Mouse (Mus musculus) intestine, postnatal 0 days (tissue): Measurements from ENCODE around the gene Pik3ip1. TPM values are rescaled to one million over a fixed set of nuclear protein-coding genes. Genes with fewer than 3 reads are reported as not detected.

Source experiments
- ATAC-seq: fragments of 200-750 bp; cut with Nextera tagmentation; 2 replicates; pipeline ENCODE4 v1.8.0; 2017; ENCODE audit warnings: mild to moderate bottlenecking, moderate TSS enrichment, moderate library complexity
- H3K27ac ChIP-seq: fragments of 300-500 bp; sonication (generic); 2 replicates; pipeline ENCODE4 v1.5.1; 2014; ENCODE audit warnings: mild to moderate bottlenecking, low read depth, low read length, moderate library complexity
- H3K27me3 ChIP-seq: fragments of 300-500 bp; sonication (generic); replicated peaks from 2 replicates; pipeline ENCODE4 v1.6.1; 2014; ENCODE audit warnings: low read length, mixed read lengths; ENCODE audit not compliant: control insufficient read depth, insufficient read depth
- H3K36me3 ChIP-seq: fragments of 300-500 bp; sonication (generic); 2 replicates; pipeline ENCODE4 v1.6.1; 2014; ENCODE audit warnings: mild to moderate bottlenecking, moderate library complexity; ENCODE audit not compliant: control insufficient read depth, insufficient read depth
- H3K4me1 ChIP-seq: fragments of 300-500 bp; sonication (generic); replicated peaks from 2 replicates; pipeline ENCODE4 v1.6.1; 2014; ENCODE audit warnings: antibody characterized with exemption, low read length, mixed read lengths; ENCODE audit not compliant: control insufficient read depth, insufficient read depth
- H3K4me2 ChIP-seq: fragments of 300-500 bp; sonication (generic); replicated peaks from 2 replicates; pipeline ENCODE4 v1.6.1; 2014; ENCODE audit warnings: low read depth, mild to moderate bottlenecking, moderate library complexity
- H3K4me3 ChIP-seq: fragments of 300-500 bp; sonication (generic); 2 replicates; pipeline ENCODE4 v1.5.1; 2014; ENCODE audit warnings: low read depth, low read length
- H3K9ac ChIP-seq: fragments of 300-500 bp; sonication (generic); 2 replicates; pipeline ENCODE4 v1.6.1; 2014; ENCODE audit warnings: mild to moderate bottlenecking, low read depth, low read length
- H3K9me3 ChIP-seq: fragments of 300-500 bp; sonication (generic); 2 replicates; pipeline ENCODE4 v1.6.1; 2016; ENCODE audit warnings: mixed run types; ENCODE audit not compliant: control insufficient read depth
- CTCF ChIP-seq: sonication (generic); IDR thresholded peaks from 2 replicates; pipeline ENCODE4 v1.5.1; 2016; ENCODE audit warnings: low read depth, mild to moderate bottlenecking, control low read depth, antibody characterized with exemption, moderate library complexity
- WGBS: fragments of 180-500 bp; shearing (Covaris S2); extraction: QIAGEN DNeasy Blood & Tissue Kit; methylation state at CpG from one replicate; pipeline ENCODE4 v1.1.7; 2014; 5-methylcytosine and 5-hydroxymethylcytosine counted together
- polyA plus RNA-seq: library from polyadenylated mRNA; unstranded; fragments of >200 nt; fragmentation: Nextera tagmentation; extraction: Ambion mirVana; gene quantifications from 2 replicates; pipeline ENCODE4 v1.2.1, GENCODE M21; 2015

The Pik3ip1 gene
- polyA plus RNA-seq, 1 experiment from 2014 or later = 6.5 TPM

GRCm38 (mm10) chr11:3334141-3334710, 4.0 kb downstream of the Pik3ip1 start:
- Histone ChIP-seq H3K9me3 (no peaks in the 10 kb centered on the region), H3K4me3 (no peak overlapping the region), H3K27me3 (no peaks in the 10 kb centered on the region), H3K9ac (no peak overlapping the region), H3K4me2 (no peak overlapping the region), H3K36me3 (no peaks in the 10 kb centered on the region), H3K4me1 (no peaks in the 10 kb centered on the region; the same call in 1 of the 2 replicates), H3K27ac (no peak overlapping the region)
- TF ChIP-seq CTCF = no peak
- no peak for ATAC-seq
- WGBS = 91% methylated on average over 11 of the region's 11 CpGs

GRCm38 (mm10) chr11:3334711-3335316, 4.6 kb downstream of the Pik3ip1 start:
- Histone ChIP-seq H3K9ac (no peak overlapping the region), H3K4me1 (no peaks in the 10 kb centered on the region; the same call in 1 of the 2 replicates), H3K9me3 (no peaks in the 10 kb centered on the region), H3K36me3 (no peaks in the 10 kb centered on the region), H3K4me3 (no peak overlapping the region), H3K4me2 (no peak overlapping the region), H3K27ac (no peak overlapping the region), H3K27me3 (no peaks in the 10 kb centered on the region)
- no peak for TF ChIP-seq CTCF
- no peak for ATAC-seq
- 50% methylated on average over 9 of the region's 9 CpGs for WGBS

GRCm38 (mm10) chr11:3335651-3336216, 5.5 kb downstream of the Pik3ip1 start:
- Histone ChIP-seq H3K4me1 (no peaks in the 10 kb centered on the region; the same call in 1 of the 2 replicates), H3K9ac (no peak overlapping the region), H3K27me3 (no peaks in the 10 kb centered on the region), H3K27ac (no peak overlapping the region), H3K9me3 (no peaks in the 10 kb centered on the region), H3K4me3 (no peak overlapping the region), H3K36me3 (no peaks in the 10 kb centered on the region), H3K4me2 (no peak overlapping the region)
- ATAC-seq = no peak
- no peak for TF ChIP-seq CTCF
- 18% methylated on average over 11 of the region's 11 CpGs for WGBS

- no peak for ATAC-seq
- TF ChIP-seq CTCF = no peak
- 89% methylated on average over 3 of the region's 3 CpGs for WGBS
- Histone ChIP-seq H3K4me3 (no peak overlapping the region), H3K36me3 (no peaks in the 10 kb centered on the region), H3K4me1 (no peaks in the 10 kb centered on the region), H3K9me3 (no peaks in the 10 kb centered on the region), H3K27me3 (no peaks in the 10 kb centered on the region), H3K9ac (no peak overlapping the region), H3K27ac (no peak overlapping the region), H3K4me2 (no peak overlapping the region)
These were observed 6.4 kb downstream of the Pik3ip1 start for GRCm38 (mm10) chr11:3336602-3337001.

- Histone ChIP-seq H3K36me3 (0 out of 2 replicates have a peak, but pooled peaks cover 3% of the 10 kb centered on the region), H3K27me3 (no peaks in the 10 kb centered on the region), H3K4me3 (no peak overlapping the region), H3K9me3 (no peaks in the 10 kb centered on the region), H3K27ac (0 out of 2 replicates have a peak overlapping the region, but pooled peaks have one; percentile 15), H3K4me1 (no peaks in the 10 kb centered on the region), H3K9ac (no peak overlapping the region), H3K4me2 (no peak overlapping the region)
- TF ChIP-seq CTCF = no peak
- WGBS = 27% methylated on average over 12 of the region's 12 CpGs
- ATAC-seq = no peak; the same call in 1 of the 2 replicates
These were observed 7.2 kb downstream of the Pik3ip1 start for GRCm38 (mm10) chr11:3337173-3337955.

- WGBS = 64% methylated on average over 5 of the region's 5 CpGs
- Histone ChIP-seq H3K4me2 (no peak overlapping the region), H3K27me3 (no peaks in the 10 kb centered on the region), H3K4me1 (no peaks in the 10 kb centered on the region), H3K9ac (no peak overlapping the region), H3K36me3 (peaks cover 9% of the 10 kb centered on the region; the same call in 1 of the 2 replicates), H3K4me3 (no peak overlapping the region), H3K9me3 (no peaks in the 10 kb centered on the region), H3K27ac (0 out of 2 replicates have a peak overlapping the region, but pooled peaks have one; percentile 15)
- no peak for TF ChIP-seq CTCF
- ATAC-seq = no peak; the same call in 1 of the 2 replicates
These were observed 7.8 kb downstream of the Pik3ip1 start for GRCm38 (mm10) chr11:3337961-3338360.
